Mouse (Mus musculus) cerebellum, adult 18-20 months (tissue): ENCODE results near the gene Gm9747.

Experiments used
- DNase-seq, 2 experiments: peaks; one replicate each; pipeline ENCODE4 v3.0.0; 2021

Gm9747 gene

GRCm38 (mm10) chr1:82257457-82257856 lies 24.5 kb downstream of the Gm9747 start:
- DNase-seq = no peak

- no peak for DNase-seq
Observed at GRCm38 (mm10) chr1:82258331-82258730, 25.4 kb downstream of the Gm9747 start.

GRCm38 (mm10) chr1:82260055-82260454 lies 27.1 kb downstream of the Gm9747 start:
- no peak for DNase-seq

- DNase-seq = peak; percentile 63 to 65
Observed at GRCm38 (mm10) chr1:82261053-82261618, 28.2 kb downstream of the Gm9747 start.

GRCm38 (mm10) chr1:82261638-82262037 lies 28.7 kb downstream of the Gm9747 start:
- no peak for DNase-seq

- DNase-seq = peak; percentile 84 to 87
Observed at GRCm38 (mm10) chr1:82262331-82262730, 29.4 kb downstream of the Gm9747 start.

GRCm38 (mm10) chr1:82267547-82267946 lies 34.6 kb downstream of the Gm9747 start:
- no peak for DNase-seq

GRCm38 (mm10) chr1:82272231-82272630 lies 39.3 kb downstream of the Gm9747 start:
- DNase-seq = no peak

- DNase-seq = no peak
Observed at GRCm38 (mm10) chr1:82273529-82273928, 40.6 kb downstream of the Gm9747 start.

GRCm38 (mm10) chr1:82274361-82274760 lies 41.4 kb downstream of the Gm9747 start:
- DNase-seq = no peak

- DNase-seq = no peak
Observed at GRCm38 (mm10) chr1:82279768-82280167, 46.9 kb downstream of the Gm9747 start.

GRCm38 (mm10) chr1:82281823-82282222 lies 48.9 kb downstream of the Gm9747 start:
- no peak for DNase-seq

- peak; percentile 89 to 91 for DNase-seq
Observed at GRCm38 (mm10) chr1:82282992-82283611, 50.2 kb downstream of the Gm9747 start.

GRCm38 (mm10) chr1:82283901-82284301 lies 51.0 kb downstream of the Gm9747 start:
- peak in 1 of 2 experiments; percentile 41 for DNase-seq

GRCm38 (mm10) chr1:82284403-82284802 lies 51.5 kb downstream of the Gm9747 start:
- no peak for DNase-seq
